Mouse (Mus musculus) embryonic facial prominence, embryonic 14.5 days (tissue): ENCODE results near the gene Kcnn3. TPM values are rescaled to one million over a fixed set of nuclear protein-coding genes. Genes with fewer than 3 reads are reported as not detected.
A peak's percentile ranks its signal among the peaks of the same experiment; 100 is the strongest.

Experiments used
- ATAC-seq: fragments of 200-750 bp; cut with Nextera tagmentation; 2 replicates; pipeline ENCODE4 v1.8.0; 2017; ENCODE audit warnings: low read depth, moderate number of reproducible peaks, moderate TSS enrichment
- DNase-seq: peaks from one replicate; pipeline ENCODE4 v3.0.0-alpha.2; 2015; ENCODE audit warnings: low spot score
- H3K27ac ChIP-seq: fragments of 300-500 bp; sonication (generic); replicated peaks from 2 replicates; pipeline ENCODE4 v1.5.1; 2014; ENCODE audit warnings: low read depth, mild to moderate bottlenecking, low read length, moderate library complexity
- H3K27me3 ChIP-seq: fragments of 300-500 bp; sonication (generic); replicated peaks from 2 replicates; pipeline ENCODE4 v1.6.1; 2014; ENCODE audit warnings: low read length; ENCODE audit not compliant: control insufficient read depth, insufficient read depth
- H3K36me3 ChIP-seq: fragments of 300-500 bp; sonication (generic); 2 replicates; pipeline ENCODE4 v1.6.1; 2014; ENCODE audit warnings: low read length, mixed read lengths; ENCODE audit not compliant: control insufficient read depth, insufficient read depth
- H3K4me1 ChIP-seq: fragments of 300-500 bp; sonication (generic); 2 replicates; pipeline ENCODE4 v1.6.1; 2014; ENCODE audit warnings: antibody characterized with exemption, low read length; ENCODE audit not compliant: control insufficient read depth, insufficient read depth
- H3K4me2 ChIP-seq: fragments of 300-500 bp; sonication (generic); 2 replicates; pipeline ENCODE4 v1.6.1; 2014; ENCODE audit warnings: low read depth, mild to moderate bottlenecking, low read length, moderate library complexity, mixed read lengths
- H3K4me3 ChIP-seq: fragments of 300-500 bp; sonication (generic); 2 replicates; pipeline ENCODE4 v1.5.1; 2014; ENCODE audit warnings: low read depth, mild to moderate bottlenecking, low read length
- H3K9ac ChIP-seq: fragments of 300-500 bp; sonication (generic); 2 replicates; pipeline ENCODE4 v1.6.1; 2014; ENCODE audit warnings: low read depth, mild to moderate bottlenecking, low read length, moderate library complexity, mixed read lengths
- H3K9me3 ChIP-seq: fragments of 300-500 bp; sonication (generic); 2 replicates; pipeline ENCODE4 v1.6.1; 2016; ENCODE audit warnings: low read length; ENCODE audit not compliant: control insufficient read depth
- WGBS: fragments of 180-500 bp; shearing (Covaris S2); extraction: QIAGEN DNeasy Blood & Tissue Kit; methylation state at CpG from one replicate; pipeline ENCODE4 v1.1.7; 2014; 5-methylcytosine and 5-hydroxymethylcytosine counted together
- polyA plus RNA-seq: library from polyadenylated mRNA; unstranded; fragments of >200 nt; fragmentation: Nextera tagmentation; extraction: Ambion mirVana; gene quantifications from 2 replicates; pipeline ENCODE4 v1.2.1, GENCODE M21; 2014

The Kcnn3 gene
- polyA plus RNA-seq, 1 experiment from 2014 or later: 3.7 TPM

- no peak overlapping the region for H3K4me3 ChIP-seq
- ATAC-seq (no peak), DNase-seq (no peak)
- H3K36me3 ChIP-seq: no peaks in the 10 kb centered on the region
- 70% methylated on average over 10 of the region's 10 CpGs for WGBS
- no peaks in the 10 kb centered on the region for H3K27me3 ChIP-seq
- no peak overlapping the region for H3K9ac ChIP-seq
- peaks cover 13% of the 10 kb centered on the region; the same call in 1 of the 2 replicates for H3K4me1 ChIP-seq
- no peaks in the 10 kb centered on the region for H3K9me3 ChIP-seq
- no peak overlapping the region for H3K27ac ChIP-seq
- no peak overlapping the region for H3K4me2 ChIP-seq
These were observed 73.6 kb downstream of the Kcnn3 start for GRCm38 (mm10) chr3:89593524-89593923.

GRCm38 (mm10) chr3:89598361-89598760 lies 78.4 kb downstream of the Kcnn3 start:
- Histone ChIP-seq H3K9ac (no peak overlapping the region), H3K27ac (no peak overlapping the region), H3K27me3 (no peaks in the 10 kb centered on the region), H3K4me2 (no peak overlapping the region), H3K4me3 (no peak overlapping the region), H3K4me1 (no peaks in the 10 kb centered on the region; the same call in 1 of the 2 replicates), H3K36me3 (no peaks in the 10 kb centered on the region), H3K9me3 (peaks cover 6% of the 10 kb centered on the region)
- no peak for DNase-seq
- ATAC-seq: no peak
- 88% methylated on average over 7 of the region's 7 CpGs for WGBS

GRCm38 (mm10) chr3:89598967-89599366 lies 79.0 kb downstream of the Kcnn3 start:
- H3K9me3 ChIP-seq: peaks cover 6% of the 10 kb centered on the region
- ATAC-seq (no peak), DNase-seq (no peak)
- H3K4me2 ChIP-seq: no peak overlapping the region
- no peak overlapping the region for H3K27ac ChIP-seq
- no peaks in the 10 kb centered on the region for H3K27me3 ChIP-seq
- 94% methylated on average over 7 of the region's 7 CpGs for WGBS
- H3K4me3 ChIP-seq: no peak overlapping the region
- no peaks in the 10 kb centered on the region for H3K36me3 ChIP-seq
- no peak overlapping the region for H3K9ac ChIP-seq
- H3K4me1 ChIP-seq: no peaks in the 10 kb centered on the region; the same call in 1 of the 2 replicates

GRCm38 (mm10) chr3:89601060-89601459 lies 81.1 kb downstream of the Kcnn3 start:
- DNase-seq (no peak), ATAC-seq (no peak; the same call in 1 of the 2 replicates)
- H3K4me3 ChIP-seq: no peak overlapping the region
- peaks cover 6% of the 10 kb centered on the region for H3K9me3 ChIP-seq
- H3K27me3 ChIP-seq: no peaks in the 10 kb centered on the region
- no peak overlapping the region for H3K9ac ChIP-seq
- no peak overlapping the region for H3K4me2 ChIP-seq
- WGBS: 41% methylated on average over 7 of the region's 7 CpGs
- no peak overlapping the region for H3K27ac ChIP-seq
- H3K36me3 ChIP-seq: no peaks in the 10 kb centered on the region
- no peaks in the 10 kb centered on the region for H3K4me1 ChIP-seq

- H3K36me3 ChIP-seq: no peaks in the 10 kb centered on the region
- 94% methylated on average over 5 of the region's 5 CpGs for WGBS
- H3K4me3 ChIP-seq: no peak overlapping the region
- H3K4me2 ChIP-seq: no peak overlapping the region
- no peaks in the 10 kb centered on the region for H3K4me1 ChIP-seq
- ATAC-seq (no peak), DNase-seq (no peak)
- peaks cover 6% of the 10 kb centered on the region for H3K9me3 ChIP-seq
- H3K27ac ChIP-seq: no peak overlapping the region
- no peak overlapping the region for H3K9ac ChIP-seq
- no peaks in the 10 kb centered on the region for H3K27me3 ChIP-seq
These were observed 83.3 kb downstream of the Kcnn3 start for GRCm38 (mm10) chr3:89603300-89603699.

- ATAC-seq: no peak
- Histone ChIP-seq H3K4me1 (no peaks in the 10 kb centered on the region), H3K27me3 (no peaks in the 10 kb centered on the region), H3K4me3 (no peak overlapping the region), H3K9me3 (no peaks in the 10 kb centered on the region), H3K36me3 (no peaks in the 10 kb centered on the region), H3K27ac (no peak overlapping the region), H3K4me2 (no peak overlapping the region), H3K9ac (no peak overlapping the region)
- DNase-seq: no peak
- 70% methylated on average over 5 of the region's 5 CpGs for WGBS
These were observed 85.3 kb downstream of the Kcnn3 start for GRCm38 (mm10) chr3:89605235-89605634.

GRCm38 (mm10) chr3:89607327-89607726 lies 87.4 kb downstream of the Kcnn3 start:
- peak; percentile 41 for DNase-seq

GRCm38 (mm10) chr3:89612048-89612447 lies 92.1 kb downstream of the Kcnn3 start:
- WGBS: 67% methylated on average over 5 of the region's 5 CpGs
- H3K4me1 ChIP-seq: peaks cover 14% of the 10 kb centered on the region
- no peak overlapping the region for H3K4me3 ChIP-seq
- H3K27me3 ChIP-seq: no peaks in the 10 kb centered on the region
- no peak overlapping the region for H3K9ac ChIP-seq
- no peaks in the 10 kb centered on the region for H3K36me3 ChIP-seq
- H3K9me3 ChIP-seq: no peaks in the 10 kb centered on the region
- no peak overlapping the region for H3K4me2 ChIP-seq
- H3K27ac ChIP-seq: no peak overlapping the region
- DNase-seq (no peak), ATAC-seq (no peak)

More at GRCm38 (mm10) chr3:89607327-89607726, 87.4 kb downstream of the Kcnn3 start:
- Histone ChIP-seq H3K36me3 (no peaks in the 10 kb centered on the region), H3K9me3 (no peaks in the 10 kb centered on the region), H3K9ac (no peak overlapping the region), H3K27me3 (no peaks in the 10 kb centered on the region), H3K4me1 (no peaks in the 10 kb centered on the region), H3K4me2 (no peak overlapping the region), H3K4me3 (no peak overlapping the region), H3K27ac (no peak overlapping the region)
- ATAC-seq: no peak; the same call in 1 of the 2 replicates
- WGBS: 28% methylated on average over 1 of the region's 1 CpGs
